Mouse (Mus musculus) left cerebral cortex, postnatal 14 days (tissue): ENCODE data around the gene Chrnb1. TPM values are rescaled to one million over a fixed set of nuclear protein-coding genes. Genes with fewer than 3 reads are reported as not detected.

Experiments
- DNase-seq, 2 experiments: peaks; one replicate each; pipeline ENCODE4 v3.0.0; 2021 to 2022; ENCODE audit warnings: low spot score in 2 of 2, mixed read lengths in 1 of 2
- intact Hi-C: fragments of 180-260 bp; cut with DNase I; formaldehyde crosslinking; loops from one replicate; pipeline ENCODE4 v1.15.1; 2025
- total RNA-seq, 2 experiments: library from RNA; stranded (reverse); gene quantifications; 2 replicates each; pipeline ENCODE4 v1.2.3; 2021

Gene Chrnb1
- total RNA-seq, 2 experiments from 2014 or later, result 0.76 to 0.79 TPM

DNA sequence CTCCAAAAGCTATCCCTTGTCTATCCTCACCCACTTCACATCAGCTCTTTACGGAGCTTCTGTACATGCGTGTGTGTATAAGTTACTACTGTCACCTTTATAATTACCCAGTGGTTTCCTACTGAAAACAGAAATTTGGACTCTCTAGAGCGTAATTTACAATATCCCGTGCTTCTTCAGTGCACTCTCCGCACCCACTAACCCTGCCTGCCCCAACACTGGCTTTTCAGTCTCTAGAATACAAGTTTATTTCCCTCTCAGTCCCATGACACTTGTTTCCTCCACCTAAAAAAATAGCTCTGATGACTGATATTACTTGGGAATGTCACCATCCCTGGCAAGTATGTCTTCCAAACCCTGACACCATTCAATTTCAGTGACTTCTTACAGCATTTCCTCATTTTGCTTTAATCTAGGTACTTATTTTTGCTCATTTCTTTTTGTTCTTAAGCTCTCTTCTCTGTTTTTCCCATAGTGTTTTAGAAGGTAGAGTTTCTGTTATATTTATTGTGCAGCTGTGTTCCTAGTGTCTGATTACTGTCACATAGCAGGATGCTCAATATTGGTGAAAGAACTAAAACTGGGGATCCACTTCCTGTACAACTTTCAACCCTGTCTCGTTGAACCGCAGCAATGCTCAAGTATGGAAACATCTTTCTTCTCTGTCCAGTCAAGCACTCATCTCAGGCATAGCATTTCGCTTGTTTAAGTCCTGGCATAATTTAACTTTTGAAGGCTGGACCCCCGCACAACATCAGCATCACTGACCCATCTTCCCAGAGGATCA lies 38.2 kb downstream of the Chrnb1 start:
- DNase-seq, result no peak
- intact Hi-C loops, result loop anchor here (2.0 to 5.0 kb wide), 3 partner anchors 75 to 100 kb away; partner anchors contain the start of genes Nlgn2, Senp3, Sox15 and Tmem256

DNA sequence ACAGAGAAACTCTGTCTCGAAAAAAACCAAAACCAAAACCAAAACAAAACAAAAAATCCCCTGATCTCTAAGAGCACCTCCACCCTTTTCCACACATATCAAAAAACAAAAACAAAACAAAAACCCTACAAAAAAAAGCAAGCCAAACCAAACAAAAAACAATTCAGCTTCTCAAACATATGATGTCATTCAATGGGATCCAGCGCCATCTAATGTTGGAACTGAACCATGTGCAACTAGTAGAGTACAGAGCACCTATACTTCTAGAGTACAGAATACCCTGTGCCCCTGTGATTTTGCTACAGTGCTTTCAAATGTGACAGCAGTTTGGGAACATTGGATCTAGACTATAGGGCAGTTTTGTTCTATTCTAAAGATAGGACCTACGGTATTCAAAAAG lies 41.0 kb downstream of the Chrnb1 start:
- intact Hi-C loops, result loop anchor here (5.0 kb wide), 2 partner anchors 83 to 97 kb away; partner anchors contain the start of genes Nlgn2, Sox15 and Tmem256
- no peak for DNase-seq

DNA sequence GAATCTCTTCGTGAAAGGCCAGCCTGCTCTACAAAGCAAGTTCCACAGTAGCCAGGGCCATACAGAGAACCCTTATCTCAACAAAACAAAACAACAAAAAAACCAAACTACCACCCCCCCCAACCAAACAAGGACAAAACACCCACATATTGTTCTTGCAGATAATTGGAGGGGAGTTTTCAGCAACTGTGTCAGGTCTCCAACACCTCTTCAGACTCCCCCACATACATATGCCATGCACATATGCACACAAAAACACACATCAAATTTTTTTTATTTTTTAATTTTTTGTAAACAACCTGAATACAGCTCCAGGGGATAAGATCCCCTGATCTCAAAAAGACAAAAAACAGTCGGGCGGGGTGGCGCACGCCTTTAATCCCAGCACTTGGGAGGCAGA lies 41.5 kb downstream of the Chrnb1 start:
- intact Hi-C loops, result no loop called here
- no peak for DNase-seq

GRCm38 (mm10) chr11:69752686-69753085 lies 43.1 kb downstream of the Chrnb1 start:
- no peak for DNase-seq
- intact Hi-C loops, result no loop called here

DNA sequence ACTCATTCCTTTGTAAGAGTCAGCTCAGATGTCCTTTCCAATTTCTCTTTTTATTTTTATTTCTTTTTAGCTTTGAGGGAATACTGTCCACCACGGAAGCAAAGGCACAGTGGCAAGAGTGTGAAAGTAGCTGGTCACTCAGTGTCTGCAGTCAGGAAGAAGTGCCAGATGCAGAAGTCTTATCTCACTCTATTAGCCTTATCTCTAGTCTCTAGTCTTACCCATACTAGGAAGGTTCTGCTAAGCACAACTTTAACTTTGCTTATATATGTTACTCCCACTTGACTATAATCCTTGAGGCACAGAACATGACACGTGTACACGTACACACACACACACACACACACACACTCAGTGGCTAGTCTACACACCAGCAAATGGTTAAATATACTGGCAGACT lies 44.1 kb downstream of the Chrnb1 start:
- DNase-seq, result no peak
- intact Hi-C loops, result no loop called here

Other genes starting within 250 kb of the Chrnb1 start
- 1 to 10 TPM; 3.5 to 3.6 TPM for gene Dnah2, start 246.8 kb downstream of the Chrnb1 start, total RNA-seq
- gene Efnb3, start 235.7 kb downstream of the Chrnb1 start, total RNA-seq, result 100 to 1,000 TPM in 1 of 2 experiments, 10 to 100 TPM in 1; 71.8 to 100 TPM
- 1 to 10 TPM; 6.9 to 8.3 TPM for gene Wrap53, start 215.7 kb downstream of the Chrnb1 start, total RNA-seq
- 10 to 100 TPM; 21.2 to 21.9 TPM for gene Trp53, start 215.6 kb downstream of the Chrnb1 start, total RNA-seq
- gene Atp1b2, start 190.0 kb downstream of the Chrnb1 start, total RNA-seq, result 100 to 1,000 TPM; 451 to 452 TPM
- not detected for gene Shbg, start 178.0 kb downstream of the Chrnb1 start, total RNA-seq
- 10 to 100 TPM in 1 of 2 experiments, 1 to 10 TPM in 1; 9.9 to 10.2 TPM for gene Sat2, start 173.9 kb downstream of the Chrnb1 start, total RNA-seq
- gene Fxr2, start 163.0 kb downstream of the Chrnb1 start, total RNA-seq, result 100 to 1,000 TPM; 107 TPM
- gene Sox15, start 140.6 kb downstream of the Chrnb1 start, total RNA-seq, result not detected
- gene Mpdu1, start 133.3 kb downstream of the Chrnb1 start, total RNA-seq, result 10 to 100 TPM; 77.6 to 83.7 TPM
- gene Cd68, start 129.8 kb downstream of the Chrnb1 start, total RNA-seq, result 10 to 100 TPM; 13.5 to 13.8 TPM
- 100 to 1,000 TPM; 368 to 371 TPM for gene Eif4a1, start 123.5 kb downstream of the Chrnb1 start, total RNA-seq
- gene Senp3, start 113.9 kb downstream of the Chrnb1 start, total RNA-seq, result 100 to 1,000 TPM in 1 of 2 experiments, 10 to 100 TPM in 1; 91.5 to 102 TPM
- gene Tnfsf13, start 110.2 kb downstream of the Chrnb1 start, total RNA-seq, result 1 to 10 TPM; 1.7 to 2.0 TPM
- 1 to 10 TPM; 5.8 to 7.6 TPM for gene Tnfsf12, start 100.1 kb downstream of the Chrnb1 start, total RNA-seq
- gene Tnfsfm13, start 99.8 kb downstream of the Chrnb1 start, total RNA-seq, result under 1 TPM; 0.81 to 0.95 TPM
- 10 to 100 TPM; 54.3 to 54.4 TPM for gene Polr2a, start 37.3 kb downstream of the Chrnb1 start, total RNA-seq
- gene Slc35g3, start 34.0 kb downstream of the Chrnb1 start, total RNA-seq, result not detected
- gene Zbtb4, start 30.0 kb downstream of the Chrnb1 start, total RNA-seq, result 10 to 100 TPM; 71.1 to 86.9 TPM
- 10 to 100 TPM; 15.4 to 20.4 TPM for gene Fgf11, start 5.9 kb upstream of the Chrnb1 start, total RNA-seq
- not detected for gene Tmem102, start 9.7 kb upstream of the Chrnb1 start, total RNA-seq
- gene Gm39566, start 19.4 kb upstream of the Chrnb1 start, total RNA-seq, result not detected
- not detected for gene Spem2, start 22.5 kb upstream of the Chrnb1 start, total RNA-seq
- under 1 TPM in 1 of 2 experiments, not detected in 1; 0.32 TPM for gene Spem1, start 26.2 kb upstream of the Chrnb1 start, total RNA-seq
- gene Nlgn2, start 41.8 kb upstream of the Chrnb1 start, total RNA-seq, result 100 to 1,000 TPM; 277 to 281 TPM
- 100 to 1,000 TPM; 160 to 167 TPM for gene Tmem256, start 42.6 kb upstream of the Chrnb1 start, total RNA-seq
- 10 to 100 TPM; 19.5 to 22.3 TPM for gene Plscr3, start 50.4 kb upstream of the Chrnb1 start, total RNA-seq
- not detected for gene Tnk1, start 62.8 kb upstream of the Chrnb1 start, total RNA-seq
- not detected for gene Tmem95, start 82.1 kb upstream of the Chrnb1 start, total RNA-seq
- gene Kctd11, start 85.5 kb upstream of the Chrnb1 start, total RNA-seq, result 1 to 10 TPM in 1 of 2 experiments, under 1 TPM in 1; 0.86 to 1.4 TPM
- gene Acap1, start 99.6 kb upstream of the Chrnb1 start, total RNA-seq, result not detected
- under 1 TPM in 1 of 2 experiments, not detected in 1; 0.38 TPM for gene 2810408A11Rik, start 105.0 kb upstream of the Chrnb1 start, total RNA-seq
- 100 to 1,000 TPM; 121 to 125 TPM for gene Neurl4, start 105.1 kb upstream of the Chrnb1 start, total RNA-seq
- 10 to 100 TPM; 24.9 to 26.0 TPM for gene Gps2, start 117.9 kb upstream of the Chrnb1 start, total RNA-seq
- 100 to 1,000 TPM; 468 to 473 TPM for gene Eif5a, start 126.0 kb upstream of the Chrnb1 start, total RNA-seq
- gene Ybx2, start 139.9 kb upstream of the Chrnb1 start, total RNA-seq, result 10 to 100 TPM in 1 of 2 experiments, 1 to 10 TPM in 1; 8.4 to 11.3 TPM
- gene Slc2a4, start 152.2 kb upstream of the Chrnb1 start, total RNA-seq, result 1 to 10 TPM; 1.9 to 2.4 TPM
- not detected for gene Cldn7, start 168.8 kb upstream of the Chrnb1 start, total RNA-seq
- gene Ctdnep1, start 185.2 kb upstream of the Chrnb1 start, total RNA-seq, result 100 to 1,000 TPM; 115 TPM
- 100 to 1,000 TPM; 103 to 107 TPM for gene Elp5, start 186.6 kb upstream of the Chrnb1 start, total RNA-seq
- 100 to 1,000 TPM; 213 to 217 TPM for gene Gabarap, start 195.2 kb upstream of the Chrnb1 start, total RNA-seq
- 10 to 100 TPM; 39.2 to 40.2 TPM for gene Phf23, start 199.8 kb upstream of the Chrnb1 start, total RNA-seq
- 10 to 100 TPM; 27.3 to 30.0 TPM for gene Dvl2, start 204.7 kb upstream of the Chrnb1 start, total RNA-seq
- gene Acadvl, start 219.5 kb upstream of the Chrnb1 start, total RNA-seq, result 10 to 100 TPM; 50.7 to 53.6 TPM
- gene Dlg4, start 221.0 kb upstream of the Chrnb1 start, total RNA-seq, result 1,000 to 10,000 TPM in 1 of 2 experiments, 100 to 1,000 TPM in 1; 1,000 to 1,075 TPM